Mouse (Mus musculus) c-Kit-positive CD71-positive TER-119-positive erythroid progenitor cells, embryonic 14.5 days (primary cell): ENCODE data around the gene Dtl.
"Not testable (repeated sequence)": the region's sequence is repeated elsewhere in the genome, so short reads cannot be mapped to it uniquely, and the experiment has no call there.

Experiments used
- DNase-seq: peaks from one replicate; pipeline ENCODE4 v3.0.0-alpha.2; 2013; ENCODE audit warnings: low spot score

The Dtl gene

DNA sequence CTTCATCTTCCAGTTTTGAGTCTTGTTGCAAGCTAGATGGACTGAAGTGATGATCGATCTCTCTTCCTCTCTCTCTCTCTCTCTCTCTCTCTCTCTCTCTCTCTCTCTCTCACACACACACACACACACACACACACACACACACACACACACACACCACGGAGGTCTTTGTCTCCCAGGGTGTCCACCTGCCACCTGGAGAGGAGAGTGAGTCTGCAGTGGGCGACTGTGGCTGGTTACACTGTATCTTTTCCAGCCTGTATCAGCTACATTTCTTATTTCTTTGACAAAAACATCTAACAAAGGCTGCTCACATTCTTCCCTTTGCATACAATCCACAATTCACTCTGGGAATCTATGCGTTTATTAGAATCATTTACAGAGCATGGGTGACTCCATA, 56.4 kb downstream of the Dtl start:
- no peak for DNase-seq

DNA sequence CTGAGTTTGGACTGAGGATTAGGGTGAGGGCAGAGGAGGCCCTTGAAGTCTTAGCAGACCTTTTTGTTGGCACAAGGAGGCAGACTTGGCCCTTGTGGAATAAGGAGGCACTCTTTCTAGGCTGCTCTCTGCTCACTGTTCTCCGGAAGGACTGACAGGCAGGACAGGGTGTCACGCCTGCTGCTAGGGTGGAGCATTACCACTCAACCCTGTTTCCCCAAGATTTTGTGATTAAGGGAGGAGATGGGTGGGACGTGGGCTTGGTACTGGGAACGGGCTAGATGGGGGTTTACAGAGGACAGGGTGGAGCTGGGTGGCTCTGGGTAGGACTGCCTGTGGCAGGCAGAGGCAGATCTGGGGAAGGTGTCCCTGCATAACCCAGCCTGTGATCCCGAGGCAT, 57.4 kb downstream of the Dtl start:
- peak; percentile 30 for DNase-seq

DNA sequence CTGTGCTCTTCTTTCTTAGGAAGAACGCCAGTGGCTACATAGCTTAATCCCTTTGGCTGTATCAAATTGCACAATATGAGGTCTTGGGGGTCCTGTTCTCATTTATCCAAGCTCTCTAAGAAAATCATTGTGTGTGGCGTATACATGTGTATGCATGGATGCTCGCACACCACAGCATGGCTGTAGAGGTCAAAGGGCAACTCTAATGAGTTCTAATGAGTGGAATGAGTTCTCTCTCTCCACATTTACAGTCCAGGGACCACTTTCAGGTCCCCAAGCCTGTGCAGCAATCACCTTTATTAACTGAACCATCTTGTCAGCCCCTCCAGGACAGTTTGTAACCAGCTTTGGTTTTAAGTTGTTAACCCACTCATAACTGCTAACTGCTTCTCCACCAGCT, 58.3 kb downstream of the Dtl start:
- no peak for DNase-seq

GRCm38 (mm10) chr1:191516351-191516750, 59.0 kb downstream of the Dtl start:
- not testable (repeated sequence) for DNase-seq

- DNase-seq, result no peak
These were observed 62.1 kb downstream of the Dtl start for GRCm38 (mm10) chr1:191513195-191513594.

DNA sequence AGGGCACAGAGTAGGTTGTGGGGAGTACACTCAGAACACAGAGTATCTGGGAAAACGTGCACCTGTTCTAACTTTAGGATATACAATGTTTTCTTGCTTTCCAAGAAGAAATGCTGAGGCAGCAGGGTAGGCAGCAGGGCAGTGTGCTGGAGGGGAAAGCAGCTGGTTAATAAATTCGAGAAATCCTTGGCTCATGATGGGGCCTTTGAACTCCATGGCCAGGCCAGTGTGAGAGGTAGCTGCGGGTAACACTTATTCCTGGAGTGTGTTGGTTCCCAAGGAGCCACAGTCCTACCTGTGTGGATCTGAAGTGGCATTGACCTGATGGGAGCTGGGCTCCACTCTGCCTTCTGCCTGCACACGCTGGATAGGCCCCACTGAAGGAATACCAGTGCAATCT, 63.0 kb downstream of the Dtl start:
- DNase-seq, result no peak

DNA sequence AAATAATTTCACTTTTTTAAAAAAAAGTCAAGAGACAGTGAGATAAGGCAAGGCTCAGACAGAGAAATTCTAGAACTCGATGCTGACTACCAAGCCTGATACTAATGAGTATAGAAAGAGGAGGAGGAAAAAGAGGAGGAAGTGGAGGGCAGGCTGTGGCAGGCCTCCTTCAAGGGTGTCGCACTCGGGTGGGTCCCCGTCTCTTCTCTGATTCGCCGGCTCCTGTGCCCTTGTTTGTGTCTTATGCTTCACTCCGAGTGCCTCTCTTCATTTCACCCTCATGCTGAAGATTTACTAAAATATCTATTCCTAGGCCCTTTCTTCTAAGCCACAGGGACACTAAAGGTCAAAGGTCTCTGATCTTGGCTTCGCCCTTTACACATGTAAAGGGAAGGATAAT, 63.8 kb downstream of the Dtl start:
- DNase-seq, result no peak

- DNase-seq, result no peak
These were observed 65.5 kb downstream of the Dtl start for GRCm38 (mm10) chr1:191509865-191510264.

DNA sequence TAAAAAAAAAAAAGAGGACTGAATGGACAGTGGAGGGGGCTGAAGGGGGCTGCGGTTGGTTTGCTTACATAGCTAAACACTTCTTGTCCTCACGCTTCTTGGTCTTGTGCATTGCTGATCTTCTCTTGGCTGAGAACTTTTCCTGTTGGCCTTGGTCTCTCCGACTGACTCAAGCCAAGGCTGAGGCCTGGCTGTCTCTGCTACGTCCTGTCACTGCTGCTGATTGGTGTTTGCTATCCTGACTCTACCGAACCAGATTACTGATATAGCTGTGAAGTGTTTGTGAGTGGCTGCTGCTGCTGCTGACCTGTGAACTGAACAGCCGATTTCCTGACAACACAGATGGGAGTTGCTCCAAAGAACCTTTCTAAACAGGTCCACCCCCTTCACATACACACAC, 66.2 kb downstream of the Dtl start:
- DNase-seq, result no peak

- DNase-seq, result no peak
These were observed 68.6 kb downstream of the Dtl start for GRCm38 (mm10) chr1:191506791-191507190.

- no peak for DNase-seq
These were observed 75.7 kb downstream of the Dtl start for GRCm38 (mm10) chr1:191499666-191500065.

GRCm38 (mm10) chr1:191498271-191498955, 76.9 kb downstream of the Dtl start:
- DNase-seq, result no peak

DNA sequence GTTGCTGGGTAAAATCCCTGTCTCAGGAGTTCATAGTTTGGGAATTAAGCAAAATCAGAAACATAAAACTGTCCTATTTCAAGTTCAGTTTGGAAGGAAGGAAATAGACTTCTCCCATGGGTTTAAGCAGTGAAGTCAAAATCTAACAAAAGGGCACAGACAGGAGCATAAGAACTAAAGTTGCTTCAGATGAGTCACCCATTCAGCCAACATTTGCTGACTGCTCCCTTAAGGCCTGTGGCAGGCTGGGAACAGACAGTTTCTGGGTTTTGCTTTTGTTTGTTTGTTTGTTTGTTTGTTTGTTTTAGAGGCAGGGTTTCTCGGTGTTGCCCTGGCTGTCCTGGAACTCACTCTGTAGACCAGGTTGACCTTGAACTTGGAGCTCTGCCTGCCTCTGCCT, 78.7 kb downstream of the Dtl start:
- DNase-seq, result no peak

- no peak for DNase-seq
These were observed 80.3 kb downstream of the Dtl start for GRCm38 (mm10) chr1:191495051-191495467.

DNA sequence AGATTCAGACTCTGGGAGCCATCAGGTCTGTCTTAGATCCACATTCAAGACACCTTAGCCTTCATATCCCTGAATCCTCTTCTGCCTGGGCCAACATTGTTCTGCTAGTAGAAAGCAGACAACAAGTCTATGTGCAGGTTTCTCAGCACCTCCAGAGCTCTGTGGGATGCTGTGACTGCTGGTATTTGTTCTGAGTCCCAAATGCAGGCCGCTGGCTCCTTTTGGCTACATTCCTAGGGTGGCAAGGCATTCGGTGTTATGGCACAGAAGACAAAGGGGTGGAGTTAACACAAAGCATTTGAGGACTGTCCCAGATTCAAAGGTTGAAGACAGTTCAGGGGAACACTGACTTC, 81.1 kb downstream of the Dtl start:
- DNase-seq, result no peak

- DNase-seq, result peak; percentile 47
These were observed 81.7 kb downstream of the Dtl start for GRCm38 (mm10) chr1:191493476-191494302.

- no peak for DNase-seq
These were observed 84.9 kb downstream of the Dtl start for GRCm38 (mm10) chr1:191490446-191490845.
